Mouse (Mus musculus) adrenal gland, adult 2 months (tissue): Measurements from ENCODE around the gene Cdkn1a. TPM values are rescaled to one million over a fixed set of nuclear protein-coding genes. Genes with fewer than 3 reads are reported as not detected.
A peak's percentile ranks its signal among the peaks of the same experiment; 100 is the strongest.

Experiments
- DNase-seq: peaks from one replicate; pipeline ENCODE4 v3.0.0; 2021
- polyA plus RNA-seq: library from polyadenylated mRNA; depleted of rRNA; stranded (reverse); fragments of >200 nt; gene quantifications from 2 replicates; pipeline ENCODE4 v1.2.3, GENCODE M21; 2012; rRNA removed
- total RNA-seq, 2 experiments: library from RNA; stranded (reverse); gene quantifications; 2 replicates each; pipeline ENCODE4 v1.2.3; 2021

Gene Cdkn1a
- total and polyA plus RNA-seq, 3 experiments = 32.2 to 108 (median 36.4) TPM

GRCm38 (mm10) chr17:29117006-29117648, 26.4 kb downstream of the Cdkn1a start:
- peak; percentile 0 for DNase-seq

- peak; percentile 1 for DNase-seq
These were observed 27.3 kb downstream of the Cdkn1a start for GRCm38 (mm10) chr17:29118057-29118456.

- DNase-seq = no peak
These were observed 29.9 kb downstream of the Cdkn1a start for GRCm38 (mm10) chr17:29120666-29121065.

GRCm38 (mm10) chr17:29122817-29123216, 32.0 kb downstream of the Cdkn1a start:
- peak; percentile 71 for DNase-seq

GRCm38 (mm10) chr17:29123578-29124174, 32.9 kb downstream of the Cdkn1a start:
- no peak for DNase-seq

- no peak for DNase-seq
These were observed 35.8 kb downstream of the Cdkn1a start for GRCm38 (mm10) chr17:29126561-29126960.

GRCm38 (mm10) chr17:29129341-29129740, 38.6 kb downstream of the Cdkn1a start:
- DNase-seq = no peak

GRCm38 (mm10) chr17:29135066-29135465, 44.3 kb downstream of the Cdkn1a start:
- no peak for DNase-seq

GRCm38 (mm10) chr17:29136236-29136635, 45.5 kb downstream of the Cdkn1a start:
- DNase-seq = peak; percentile 86

GRCm38 (mm10) chr17:29137906-29138305, 47.1 kb downstream of the Cdkn1a start:
- DNase-seq = no peak

GRCm38 (mm10) chr17:29141577-29141976, 50.8 kb downstream of the Cdkn1a start:
- DNase-seq = no peak

GRCm38 (mm10) chr17:29143266-29143665, 52.5 kb downstream of the Cdkn1a start:
- no peak for DNase-seq

- DNase-seq = no peak
These were observed 54.3 kb downstream of the Cdkn1a start for GRCm38 (mm10) chr17:29145101-29145500.

- DNase-seq = no peak
These were observed 56.5 kb downstream of the Cdkn1a start for GRCm38 (mm10) chr17:29147273-29147672.

GRCm38 (mm10) chr17:29147773-29148172, 57.0 kb downstream of the Cdkn1a start:
- DNase-seq = no peak

- no peak for DNase-seq
These were observed 59.0 kb downstream of the Cdkn1a start for GRCm38 (mm10) chr17:29149766-29150165.

Other genes starting within 250 kb of the Cdkn1a start
- under 1 TPM in 1 of 2 experiments, not detected in 1; 0.52 TPM for gene Pnpla1, start 232.6 kb upstream of the Cdkn1a start, total RNA-seq
- 0.04 and 0.09 TPM in 2 replicates for gene Pnpla1, start 232.6 kb upstream of the Cdkn1a start, polyA plus RNA-seq
- not detected for gene 4930539E08Rik, start 175.7 kb upstream of the Cdkn1a start, total RNA-seq
- gene 4930539E08Rik, start 175.7 kb upstream of the Cdkn1a start, polyA plus RNA-seq = 0.03 TPM in 1 of 2 replicates, not detected in the other
- not detected for gene Pxt1, start 147.1 kb upstream of the Cdkn1a start, total RNA-seq
- 0.80 and 1.0 TPM in 2 replicates for gene Pxt1, start 147.1 kb upstream of the Cdkn1a start, polyA plus RNA-seq
- 10 to 100 TPM; 48.2 to 63.7 TPM for gene Kctd20, start 139.0 kb upstream of the Cdkn1a start, total RNA-seq
- 23.5 and 32.7 TPM in 2 replicates for gene Kctd20, start 139.0 kb upstream of the Cdkn1a start, polyA plus RNA-seq
- gene Stk38, start 83.0 kb upstream of the Cdkn1a start, total RNA-seq = 10 to 100 TPM; 50.5 to 52.6 TPM
- gene Stk38, start 83.0 kb upstream of the Cdkn1a start, polyA plus RNA-seq = 151 and 161 TPM in 2 replicates
- 100 to 1,000 TPM in 1 of 2 experiments, 10 to 100 TPM in 1; 94.0 to 149 TPM for gene Srsf3, start 58.3 kb upstream of the Cdkn1a start, total RNA-seq
- gene Srsf3, start 58.3 kb upstream of the Cdkn1a start, polyA plus RNA-seq = 161 and 183 TPM in 2 replicates
- under 1 TPM; 0.14 to 0.62 TPM for gene Rab44, start 23.2 kb downstream of the Cdkn1a start, total RNA-seq
- gene Rab44, start 23.2 kb downstream of the Cdkn1a start, polyA plus RNA-seq = 0.30 and 0.31 TPM in 2 replicates
- under 1 TPM; 0.38 to 0.75 TPM for gene Cpne5, start 147.2 kb downstream of the Cdkn1a start, total RNA-seq
- gene Cpne5, start 147.2 kb downstream of the Cdkn1a start, polyA plus RNA-seq = 1.4 and 1.7 TPM in 2 replicates
- gene Ppil1, start 173.2 kb downstream of the Cdkn1a start, total RNA-seq = 10 to 100 TPM; 19.7 to 28.0 TPM
- 24.6 and 26.2 TPM in 2 replicates for gene Ppil1, start 173.2 kb downstream of the Cdkn1a start, polyA plus RNA-seq
- 100 to 1,000 TPM; 146 to 151 TPM for gene BC004004, start 177.8 kb downstream of the Cdkn1a start, total RNA-seq
- gene BC004004, start 177.8 kb downstream of the Cdkn1a start, polyA plus RNA-seq = 49.7 and 54.1 TPM in 2 replicates
- gene Pi16, start 226.7 kb downstream of the Cdkn1a start, total RNA-seq = 10 to 100 TPM; 23.1 to 35.5 TPM
- gene Pi16, start 226.7 kb downstream of the Cdkn1a start, polyA plus RNA-seq = 21.5 and 29.9 TPM in 2 replicates